Mouse (Mus musculus) MEL-GATA-1-ER (cell line): ENCODE measurements around the gene Gm20388.

ENCODE experiments used
- DNase-seq: peaks from one replicate; pipeline ENCODE4 v3.0.0-alpha.2; 2012; ENCODE audit warnings: low read depth; ENCODE audit errors: extremely low read depth

Gene Gm20388

DNA sequence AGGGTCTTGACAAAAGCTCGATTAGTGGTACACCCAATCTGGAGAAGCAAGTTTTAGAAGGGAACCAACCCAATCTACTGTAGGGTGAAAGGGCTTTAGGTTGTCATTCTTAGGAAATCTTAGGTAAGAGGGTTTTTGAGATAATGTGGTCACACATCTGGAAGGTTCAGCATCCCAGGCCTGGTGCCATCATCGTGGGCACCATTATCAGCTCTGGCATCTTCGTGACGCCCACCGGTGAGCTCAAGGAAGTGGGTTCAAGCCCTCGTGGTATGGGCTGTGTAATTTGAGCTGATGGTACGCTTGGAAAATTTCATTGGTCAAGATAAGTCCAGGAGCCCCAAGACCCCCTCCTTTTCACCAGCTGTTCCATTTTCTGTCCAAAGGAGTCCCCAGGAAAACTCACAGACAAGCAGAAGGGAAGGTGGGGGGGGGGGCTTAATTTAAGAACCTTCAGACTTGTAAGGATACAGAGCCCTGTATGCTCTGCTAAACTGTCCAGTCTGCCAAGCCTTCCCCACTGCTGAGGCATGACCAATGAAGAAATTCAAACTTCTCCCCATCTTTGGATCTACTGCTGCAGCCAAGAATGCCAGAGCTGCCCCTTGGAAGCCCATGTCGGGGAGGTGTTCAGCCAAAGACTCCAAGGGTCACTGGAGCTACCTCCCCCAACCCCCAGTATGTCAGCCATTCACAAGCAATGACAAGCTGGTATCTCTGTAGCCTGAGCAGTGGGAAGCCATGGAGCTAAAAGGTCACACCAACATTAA, 1997.9 kb downstream of the Gm20388 start:
- no peak for DNase-seq

DNA sequence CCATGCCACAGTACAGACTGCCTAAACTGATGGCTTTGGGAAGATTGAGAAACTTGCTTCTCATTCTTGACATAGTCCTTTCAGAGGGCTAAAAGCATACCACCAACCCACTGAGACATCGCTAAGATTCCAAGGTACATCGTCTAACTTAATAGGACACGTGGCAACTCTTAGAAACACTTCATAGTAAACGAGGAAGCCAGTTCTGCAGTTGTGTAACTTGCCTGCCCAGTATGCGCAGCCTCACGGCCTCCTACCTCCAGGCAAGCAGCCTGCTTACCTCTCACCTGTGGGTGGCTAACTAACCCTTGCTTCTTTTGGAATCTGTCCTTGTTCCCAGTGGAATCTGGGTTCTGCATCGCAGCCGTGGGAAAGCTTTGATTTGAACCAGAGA, 1998.5 kb downstream of the Gm20388 start:
- DNase-seq = no peak

DNA sequence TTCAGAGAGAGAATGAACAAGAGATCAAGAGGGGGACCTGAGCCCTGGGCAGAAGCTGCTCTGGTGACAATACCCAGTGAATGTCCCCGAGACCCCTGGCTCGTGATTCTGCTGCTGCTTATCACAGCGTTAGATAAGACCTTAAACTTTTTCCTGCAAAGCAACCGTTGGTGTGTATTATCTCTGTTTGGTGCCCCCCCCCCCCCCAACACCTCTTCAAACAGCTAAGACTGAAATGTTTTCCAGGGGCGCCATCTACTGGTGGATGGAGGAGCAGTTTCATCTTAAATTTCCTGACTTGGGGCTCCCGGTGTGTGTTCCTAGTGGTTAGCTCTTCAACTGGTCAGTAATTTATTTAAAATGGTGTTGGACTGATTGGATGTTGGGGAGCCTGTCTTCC, 1999.0 kb downstream of the Gm20388 start:
- DNase-seq = peak; percentile 58

DNA sequence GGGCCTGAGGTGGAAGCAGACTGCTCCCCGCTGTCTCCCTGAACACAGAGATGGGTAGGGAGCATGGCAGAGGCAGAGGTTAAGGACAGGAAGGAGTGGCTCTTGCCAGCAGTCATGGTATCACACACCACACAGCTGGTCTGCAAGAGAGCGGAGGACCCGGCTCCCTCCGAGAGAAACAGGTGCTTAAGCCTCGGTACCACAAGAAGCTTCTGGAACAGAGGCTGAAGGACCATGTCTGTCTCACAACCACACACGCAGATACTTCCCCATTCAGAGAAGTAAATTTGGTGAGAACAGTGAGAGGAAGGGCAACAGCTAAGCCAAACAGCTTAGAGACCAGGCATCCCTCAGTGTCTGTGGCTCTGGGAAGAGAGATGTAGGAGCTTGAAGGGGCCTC, 2000.8 kb downstream of the Gm20388 start:
- DNase-seq = no peak

DNA sequence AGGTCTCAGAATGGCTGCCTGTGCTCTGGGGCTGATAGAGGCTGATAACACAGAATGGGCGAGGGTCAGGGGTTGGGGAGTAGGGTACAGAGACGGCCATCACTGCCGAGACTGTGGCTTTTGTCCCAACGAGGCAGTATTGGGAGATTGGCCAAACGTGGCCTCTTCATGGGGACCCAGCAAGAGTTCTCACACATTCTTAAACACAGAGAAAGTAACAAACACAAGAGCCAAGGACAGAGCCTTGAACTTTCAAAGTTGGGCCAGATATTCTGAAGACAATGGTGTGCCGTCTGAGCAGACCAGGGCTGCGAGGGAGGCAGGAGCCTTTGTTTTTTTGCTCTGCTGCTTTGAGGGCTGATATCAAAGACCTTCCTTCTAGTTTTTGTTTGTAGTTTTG, 2001.3 kb downstream of the Gm20388 start:
- DNase-seq = no peak

DNA sequence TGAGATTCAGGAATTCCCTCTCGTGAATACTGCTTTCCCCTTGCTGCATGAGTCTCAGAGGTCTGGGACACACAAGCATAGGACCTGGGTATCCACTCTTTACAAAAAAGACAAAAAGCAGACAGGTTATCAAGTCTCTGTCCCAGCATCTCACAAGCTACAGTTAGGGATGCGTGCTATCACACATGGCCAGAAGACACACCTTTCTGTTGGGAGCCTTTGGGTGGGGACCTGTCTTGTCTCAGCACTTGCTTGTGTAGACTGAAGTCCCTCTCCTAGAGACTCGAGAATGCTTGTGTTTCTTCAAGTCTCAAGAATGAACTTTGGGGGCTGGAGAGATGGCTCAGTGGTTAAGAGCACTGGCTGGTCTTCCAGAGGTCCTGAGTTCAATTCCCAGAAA, 2002.2 kb downstream of the Gm20388 start:
- DNase-seq = no peak

DNA sequence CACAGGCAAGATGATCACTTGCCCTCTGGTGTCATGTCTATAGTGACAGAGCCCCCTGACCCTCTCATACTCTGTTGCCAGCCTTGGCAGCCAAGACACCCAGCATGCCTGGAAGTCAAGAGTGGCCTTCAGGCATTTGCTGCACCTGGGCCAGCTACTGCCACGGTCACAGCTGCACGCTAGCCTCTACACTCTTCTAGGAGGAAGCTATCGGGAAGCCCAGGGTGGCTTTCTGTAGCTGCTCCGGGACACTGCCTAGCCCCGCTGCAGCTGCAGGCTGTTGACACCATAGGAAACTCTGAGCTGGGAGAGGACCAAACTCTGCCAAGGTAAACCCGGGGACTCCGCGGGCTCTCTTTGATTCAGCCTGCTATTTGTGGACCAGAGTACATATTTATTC, 2002.7 kb downstream of the Gm20388 start:
- no peak for DNase-seq

DNA sequence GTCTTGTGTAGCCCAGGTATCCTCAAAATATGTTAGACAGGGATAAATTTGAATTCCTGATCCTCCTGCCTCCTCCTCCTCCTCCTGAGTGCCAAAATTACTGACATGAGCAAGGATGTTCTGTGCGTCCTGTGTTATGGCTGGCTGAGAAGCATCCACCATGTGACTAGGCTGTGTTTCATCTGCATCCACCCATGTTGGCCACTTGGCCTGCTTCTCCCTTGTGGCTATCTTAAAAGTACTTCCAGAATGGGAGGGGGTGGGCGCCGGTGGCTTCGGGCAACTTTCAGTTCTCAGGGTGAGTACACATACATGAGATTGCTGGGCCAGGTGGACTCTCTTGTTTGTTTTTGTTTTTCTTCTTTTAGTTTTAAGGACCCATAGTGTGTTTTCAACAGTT, 2008.5 kb downstream of the Gm20388 start:
- no peak for DNase-seq

DNA sequence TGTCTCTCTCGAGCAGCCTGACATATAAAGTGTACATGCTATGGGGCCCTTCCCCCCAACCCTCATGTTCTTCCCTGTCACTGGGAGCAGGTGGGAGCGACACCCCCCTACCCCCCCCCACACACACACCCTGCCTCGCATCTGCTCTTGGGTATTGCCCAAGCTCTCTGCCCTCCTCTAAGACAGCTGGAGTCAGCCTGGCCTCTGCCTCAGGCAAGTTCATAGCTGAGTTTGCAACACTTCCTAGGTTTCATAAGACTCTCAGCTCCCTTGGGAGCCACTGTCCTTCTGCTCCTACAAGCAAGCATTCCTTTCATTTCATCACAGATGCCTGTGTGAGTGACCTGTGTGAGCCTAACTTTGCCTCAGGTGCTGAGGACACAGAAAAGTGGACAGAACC, 2009.1 kb downstream of the Gm20388 start:
- DNase-seq = no peak

DNA sequence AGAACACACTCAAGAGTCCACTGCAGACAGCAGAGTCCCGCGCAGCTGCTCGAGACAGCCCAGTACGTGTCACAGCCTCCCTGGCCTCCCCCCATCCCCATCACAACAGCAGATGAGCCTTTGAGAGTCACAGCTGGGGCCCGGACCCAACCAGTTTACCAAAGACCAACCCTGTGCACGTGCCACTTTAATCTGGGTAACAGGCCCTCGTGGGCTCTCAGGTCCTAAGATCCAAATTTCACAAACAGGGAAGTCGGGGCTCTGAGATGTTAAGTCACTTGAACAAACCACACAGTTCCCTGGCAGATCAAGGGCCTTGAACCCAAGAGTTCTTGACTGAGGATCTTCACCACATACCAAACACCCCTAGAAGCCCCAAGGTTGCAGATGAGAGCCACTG, 2010.9 kb downstream of the Gm20388 start:
- no peak for DNase-seq

DNA sequence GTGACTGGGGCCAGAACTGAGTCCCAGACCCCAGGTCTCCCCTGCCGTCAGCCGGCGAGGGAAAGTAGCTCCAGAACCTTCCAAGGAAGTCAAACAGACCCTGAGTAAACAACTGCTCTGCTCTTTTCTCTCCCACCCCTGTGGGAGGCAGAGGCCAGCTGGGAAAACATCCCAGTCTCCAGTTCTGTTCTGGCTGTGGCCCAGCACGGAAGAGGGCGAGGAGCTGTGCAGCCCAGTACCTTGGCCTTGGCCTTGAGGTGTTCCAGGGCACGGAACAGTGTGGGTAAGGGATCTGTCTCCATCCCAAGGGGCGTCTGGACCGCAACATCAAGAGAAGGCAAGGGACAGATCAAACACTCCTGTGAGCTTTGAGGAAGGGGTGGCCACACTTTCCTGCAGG, 2011.5 kb downstream of the Gm20388 start:
- no peak for DNase-seq

DNA sequence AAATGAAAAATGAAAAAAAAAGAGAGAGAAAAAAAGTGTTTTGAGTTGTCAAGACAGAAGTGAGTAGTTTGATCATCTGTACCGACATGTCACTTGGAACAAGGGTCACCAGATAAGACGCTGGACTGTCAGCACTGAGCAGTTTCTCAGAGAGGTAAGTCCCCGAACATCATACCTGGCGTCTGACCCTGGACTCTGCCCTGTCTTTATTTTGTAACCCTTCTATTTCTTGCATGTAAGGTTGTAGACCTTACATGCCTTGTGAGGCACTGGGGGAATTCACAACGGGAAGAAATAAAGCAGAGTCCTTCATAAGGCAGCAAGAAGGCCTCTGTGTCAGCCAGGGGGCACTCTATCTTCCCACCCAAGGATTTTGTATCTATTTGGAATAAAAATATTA, 2014.0 kb downstream of the Gm20388 start:
- no peak for DNase-seq

DNA sequence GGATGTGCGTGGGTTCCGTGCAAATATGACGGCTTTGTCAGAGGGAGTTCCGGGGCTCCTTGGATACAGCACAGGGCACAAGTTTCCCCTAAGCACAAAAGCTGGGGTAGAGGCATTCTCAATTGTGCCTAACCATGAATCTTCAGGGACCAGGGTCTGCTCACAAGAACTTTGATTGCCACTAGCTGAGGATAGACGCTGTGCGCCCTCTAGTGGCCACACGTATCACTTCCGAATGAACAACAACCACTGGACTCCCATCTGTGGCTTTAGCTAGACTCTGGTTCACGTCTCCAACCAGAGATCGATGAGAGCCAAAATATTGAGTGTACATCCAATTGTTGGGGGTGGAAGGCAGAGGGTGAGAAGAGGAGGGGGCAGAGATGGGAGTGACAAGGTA, 2015.0 kb downstream of the Gm20388 start:
- peak; percentile 65 for DNase-seq

DNA sequence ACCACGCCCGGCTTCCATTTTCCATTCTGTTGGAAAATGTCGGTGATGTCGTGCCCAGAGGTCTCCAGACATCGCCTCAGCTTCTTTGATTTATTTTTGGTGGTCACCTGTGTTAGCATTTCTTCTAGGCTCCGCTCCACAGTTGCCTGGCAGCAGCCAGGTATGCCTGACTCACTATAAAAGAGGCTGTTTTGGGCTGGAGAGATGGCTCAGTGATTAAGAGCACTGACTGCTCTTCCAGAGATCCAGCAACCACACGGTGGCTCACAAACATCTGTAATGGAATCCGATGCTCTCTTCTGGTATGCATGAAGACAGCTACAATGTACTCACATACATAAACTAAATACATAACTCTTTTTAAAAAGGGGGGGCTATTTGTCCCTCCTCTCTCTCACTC, 2015.6 kb downstream of the Gm20388 start:
- no peak for DNase-seq

DNA sequence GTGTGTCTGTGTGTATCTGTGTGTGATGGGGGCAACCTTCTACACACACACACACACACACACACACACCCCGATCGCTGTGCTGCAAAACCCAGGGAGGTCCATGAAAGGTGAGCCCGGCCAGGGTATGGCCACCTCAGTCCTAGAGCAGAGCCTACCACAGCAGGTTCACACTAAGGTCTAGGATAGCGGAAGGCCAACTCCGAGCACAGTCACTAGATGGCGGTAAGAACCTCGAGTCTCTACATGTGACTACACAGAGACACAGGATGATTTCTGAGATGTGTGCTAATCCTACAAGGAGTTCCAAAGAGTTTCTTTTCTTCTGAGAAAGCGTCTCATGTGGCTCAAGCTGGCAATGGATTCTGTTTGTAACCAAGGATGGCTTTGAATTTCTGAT, 2016.7 kb downstream of the Gm20388 start:
- peak; percentile 60 for DNase-seq

DNA sequence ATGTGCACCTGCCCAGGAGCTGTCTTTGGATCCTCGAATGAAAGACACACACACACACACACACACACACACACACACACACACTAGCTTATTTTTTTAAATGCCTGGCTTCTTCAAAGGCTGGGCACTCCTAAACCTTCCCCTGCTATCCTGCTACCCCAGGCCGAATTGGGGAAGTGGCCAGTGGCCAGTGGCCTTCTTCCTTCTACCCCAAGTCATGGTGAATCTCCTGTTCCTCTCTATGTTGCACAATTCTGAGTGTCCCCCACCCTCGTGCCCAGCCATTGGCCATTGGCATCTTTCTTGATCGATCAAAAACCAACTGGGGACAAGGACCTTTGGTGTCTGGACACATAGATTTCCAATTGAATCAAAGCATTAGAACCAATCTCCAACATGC, 2019.4 kb downstream of the Gm20388 start:
- DNase-seq = no peak

DNA sequence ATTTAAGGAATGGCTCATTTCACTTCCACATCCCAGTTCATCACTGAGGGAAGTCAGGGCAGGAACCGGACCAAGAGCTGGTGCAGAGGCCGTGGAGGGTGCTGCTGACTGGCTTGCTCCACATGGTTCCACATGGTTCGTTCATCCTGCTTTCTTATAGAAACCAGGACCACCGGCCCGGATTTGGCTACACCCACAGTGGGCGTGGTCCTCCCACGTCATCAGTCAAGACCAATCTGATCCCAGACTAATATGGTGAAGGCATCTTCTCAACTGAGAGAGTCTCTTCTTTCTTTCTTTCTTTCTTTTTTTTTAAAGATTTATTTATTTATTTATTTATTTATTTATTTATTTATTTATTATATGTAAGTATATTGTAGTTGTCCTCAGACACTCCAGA, 2020.9 kb downstream of the Gm20388 start:
- DNase-seq = no peak

DNA sequence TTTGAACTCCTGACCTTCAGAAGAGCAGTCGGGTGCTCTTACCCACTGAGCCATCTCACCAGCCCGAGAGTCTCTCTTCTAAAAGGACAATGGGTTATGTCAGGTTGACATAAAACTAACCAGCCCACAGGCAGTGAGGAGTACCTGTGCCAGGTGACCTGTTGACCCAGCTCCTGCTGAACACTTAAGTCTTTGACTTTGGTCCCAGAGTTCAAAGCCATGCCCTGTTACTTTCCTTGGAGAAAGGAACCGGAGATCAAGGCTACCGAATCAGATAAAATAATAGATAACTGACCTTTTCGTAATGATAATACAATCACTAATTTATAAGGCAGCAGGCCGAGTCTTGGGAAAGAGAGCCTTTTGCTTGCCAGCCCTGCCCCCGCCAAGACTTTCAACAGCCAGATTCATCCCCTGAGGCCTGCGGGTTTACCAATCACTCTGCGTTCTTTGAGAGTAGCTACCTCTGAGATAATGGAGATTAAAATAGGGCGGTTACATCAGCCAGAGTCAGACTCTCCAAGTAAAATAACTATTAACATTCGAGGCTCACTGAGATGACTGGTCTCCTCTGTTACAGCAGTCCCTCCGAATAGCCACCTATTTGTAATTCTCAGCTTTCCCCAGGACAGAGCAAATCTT, 2021.5 kb downstream of the Gm20388 start:
- DNase-seq = no peak

DNA sequence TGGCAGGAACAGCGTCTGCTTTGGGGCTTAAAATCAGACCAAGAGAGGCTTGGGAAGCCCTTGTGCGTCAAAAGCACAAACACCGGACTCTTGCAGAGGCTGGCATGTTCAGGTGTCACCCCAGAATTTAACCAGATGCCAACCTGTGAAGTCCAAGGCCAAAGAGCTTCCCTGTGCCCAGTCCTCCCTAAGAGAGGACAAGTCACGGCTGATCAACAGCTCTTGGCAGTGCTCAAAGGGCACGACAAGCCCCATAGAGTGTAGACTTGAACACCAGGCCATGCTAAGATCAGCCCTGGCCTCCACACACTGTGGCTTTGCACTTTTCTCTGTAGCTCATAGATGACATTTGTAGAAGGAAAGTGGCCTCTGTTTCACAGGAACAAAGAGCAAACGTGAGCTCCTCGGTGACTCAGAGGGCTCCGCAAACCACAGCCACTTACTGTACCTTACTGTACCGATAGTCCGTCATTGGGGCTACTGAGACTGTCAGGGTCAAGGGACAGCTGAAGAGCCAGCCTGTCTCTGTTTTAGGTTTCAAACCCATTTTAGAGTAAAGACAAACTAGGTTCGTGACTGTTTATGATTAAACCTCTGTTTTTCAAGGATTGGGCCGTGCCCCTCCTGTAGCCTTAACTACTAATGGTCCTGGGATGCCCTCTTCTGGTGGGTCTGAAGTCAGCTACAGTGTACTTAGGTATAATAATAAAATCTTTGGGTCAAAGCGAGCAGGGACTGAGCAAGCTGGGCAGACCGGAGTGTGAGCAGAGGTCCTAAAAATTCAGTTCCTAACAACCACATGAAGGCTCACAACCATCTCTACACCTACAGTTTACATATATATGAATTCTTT, 2022.3 kb downstream of the Gm20388 start:
- DNase-seq = no peak

DNA sequence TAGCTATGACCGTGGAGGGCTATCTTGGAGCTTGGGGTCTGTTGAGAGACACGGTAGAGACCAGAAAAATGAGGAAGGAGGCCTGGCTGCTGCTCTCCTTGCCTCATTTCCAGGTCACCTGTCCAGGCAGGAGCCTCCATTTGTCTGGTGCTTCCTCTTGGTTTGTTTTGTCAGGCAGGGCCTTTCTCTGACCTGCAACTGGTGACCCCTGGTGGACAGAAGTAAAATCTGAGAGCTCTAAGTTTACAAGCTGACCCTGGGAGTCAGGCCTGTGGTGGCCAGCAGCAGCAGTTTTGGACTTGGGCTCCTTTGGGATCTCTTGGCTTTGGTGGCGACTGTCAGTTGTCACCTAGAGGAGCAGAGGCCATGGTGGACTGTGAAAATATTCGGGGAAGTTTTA, 2023.9 kb downstream of the Gm20388 start:
- no peak for DNase-seq

DNA sequence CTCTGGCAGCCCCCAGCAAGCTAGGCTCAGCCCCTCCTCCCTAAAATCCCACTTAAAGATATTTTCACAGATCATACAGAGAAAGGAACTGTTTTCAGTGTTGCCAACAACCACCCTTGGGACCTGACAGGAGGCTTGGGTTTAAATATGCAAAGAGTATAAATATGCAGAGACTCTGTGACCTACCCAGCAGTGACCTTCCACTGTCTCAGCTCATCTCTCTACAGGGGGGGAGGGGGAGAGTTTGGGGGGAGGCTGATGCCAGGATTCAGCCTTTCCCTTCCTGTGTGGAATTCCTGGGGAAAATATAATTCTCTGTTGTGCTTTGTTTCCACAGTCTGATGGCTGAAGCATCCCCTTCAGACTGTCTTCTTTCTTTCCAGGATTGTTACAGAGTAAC, 2024.3 kb downstream of the Gm20388 start:
- no peak for DNase-seq
